In genomic region chr2:134067910-134068335, GRCm38 (mm10) we compare ENCODE assay signal across 12 mouse cellular contexts.
DNase-seq lines count a peak whose midpoint lies in the region; ATAC-seq and TF ChIP-seq lines count a peak whose summit lies in the region.
"Had no signal": no experiment of that assay in that cellular context is flagged by ENCODE, and none has a peak within 500 bp of the region (broad histone marks: within the 10 kb centered on the region; RNA-seq: fewer than 3 reads in every experiment).

No protein-coding gene starts in this region.

- no peak overlapping the region for H3K4me2 ChIP-seq in lung, embryonic 16.5 days (ENCODE audit: low read depth, low read length)
- no peak overlapping the region for H3K4me2 ChIP-seq in forebrain, embryonic 12.5 days
- no peak overlapping the region for H3K4me2 ChIP-seq in hindbrain, postnatal 0 days (ENCODE audit: low read depth, low read length)
- no peak overlapping the region for H3K4me2 ChIP-seq in stomach, embryonic 14.5 days (replicated peaks; ENCODE audit: low read depth, low read length)
- H3K4me2 ChIP-seq: heart, embryonic 11.5 days; liver, embryonic 11.5 days; neural tube, embryonic 15.5 days had no signal

- no peak for TF ChIP-seq CTCF in hindbrain, postnatal 0 days (IDR thresholded peaks at IDR 0.05; ENCODE audit: low read depth)

- no peak overlapping the region for H3K9ac ChIP-seq in lung, embryonic 16.5 days (ENCODE audit: low read length)
- no peak overlapping the region for H3K9ac ChIP-seq in forebrain, embryonic 12.5 days
- no peak overlapping the region for H3K9ac ChIP-seq in hindbrain, postnatal 0 days (replicated peaks; ENCODE audit: low read length)
- H3K9ac ChIP-seq in stomach, embryonic 14.5 days (replicated peaks; ENCODE audit: low read depth, low read length) = no peak overlapping the region
- H3K9ac ChIP-seq: neural tube, embryonic 15.5 days had no signal

- H3K9me3 ChIP-seq in lung, embryonic 16.5 days (ENCODE audit: control insufficient read depth, low read length) = no peaks in the 10 kb centered on the region
- no peaks in the 10 kb centered on the region for H3K9me3 ChIP-seq in forebrain, embryonic 12.5 days
- no peaks in the 10 kb centered on the region for H3K9me3 ChIP-seq in hindbrain, postnatal 0 days (ENCODE audit: low read length)
- no peaks in the 10 kb centered on the region for H3K9me3 ChIP-seq in stomach, embryonic 14.5 days (ENCODE audit: control insufficient read depth, low read depth, low read length)
- H3K9me3 ChIP-seq: neural tube, embryonic 15.5 days had no signal

- no peak overlapping the region for H3K4me3 ChIP-seq in lung, embryonic 16.5 days (ENCODE audit: low read length)
- H3K4me3 ChIP-seq in forebrain, embryonic 12.5 days (replicated peaks) = no peak overlapping the region
- no peak overlapping the region for H3K4me3 ChIP-seq in hindbrain, postnatal 0 days (ENCODE audit: low read length)
- H3K4me3 ChIP-seq in stomach, embryonic 14.5 days (ENCODE audit: low read depth, low read length) = no peak overlapping the region
- H3K4me3 ChIP-seq: neural tube, embryonic 15.5 days had no signal

- peak; percentile 61 for ATAC-seq in lung, embryonic 16.5 days (ENCODE audit: low read depth)
- peak; percentile 80 for ATAC-seq in forebrain, embryonic 12.5 days (ENCODE audit: low FRiP score)
- ATAC-seq in hindbrain, postnatal 0 days = peak; percentile 88
- ATAC-seq in stomach, embryonic 14.5 days (ENCODE audit: insufficient number of reproducible peaks, insufficient read depth, low FRiP score, low read depth) = peak; percentile 56

- no peaks in the 10 kb centered on the region for H3K36me3 ChIP-seq in lung, embryonic 16.5 days (ENCODE audit: control insufficient read depth, insufficient read depth, low read length)
- H3K36me3 ChIP-seq in forebrain, embryonic 12.5 days (replicated peaks) = no peaks in the 10 kb centered on the region
- no peaks in the 10 kb centered on the region for H3K36me3 ChIP-seq in hindbrain, postnatal 0 days (ENCODE audit: insufficient read depth, low read length)
- H3K36me3 ChIP-seq in stomach, embryonic 14.5 days (ENCODE audit: control insufficient read depth, insufficient read depth, low read length) = no peaks in the 10 kb centered on the region
- H3K36me3 ChIP-seq: G1E; neural tube, embryonic 15.5 days had no signal

- no peak overlapping the region for H3K27ac ChIP-seq in lung, embryonic 16.5 days (ENCODE audit: low read length)
- H3K27ac ChIP-seq in forebrain, embryonic 12.5 days = no peak overlapping the region
- no peak overlapping the region for H3K27ac ChIP-seq in hindbrain, postnatal 0 days
- H3K27ac ChIP-seq in stomach, embryonic 14.5 days (ENCODE audit: low read length) = no peak overlapping the region
- H3K27ac ChIP-seq: neural tube, embryonic 15.5 days had no signal

- 14% methylated on average over 8 of the region's 8 CpGs for WGBS in lung, embryonic 16.5 days
- 37% methylated on average over 8 of the region's 8 CpGs for WGBS in forebrain, embryonic 12.5 days
- WGBS in hindbrain, postnatal 0 days = 36% methylated on average over 8 of the region's 8 CpGs
- 26% methylated on average over 8 of the region's 8 CpGs for WGBS in stomach, embryonic 14.5 days

- H3K27me3 ChIP-seq in lung, embryonic 16.5 days (ENCODE audit: control insufficient read depth, insufficient read depth, low read depth, low read length) = no peaks in the 10 kb centered on the region
- H3K27me3 ChIP-seq in forebrain, embryonic 12.5 days = no peaks in the 10 kb centered on the region
- H3K27me3 ChIP-seq in hindbrain, postnatal 0 days (ENCODE audit: insufficient read depth, low read length) = no peaks in the 10 kb centered on the region
- no peaks in the 10 kb centered on the region for H3K27me3 ChIP-seq in stomach, embryonic 14.5 days (ENCODE audit: control insufficient read depth, insufficient read depth, low read length)
- H3K27me3 ChIP-seq: neural tube, embryonic 15.5 days had no signal

- intact Hi-C loops in gastrocnemius, postnatal 36 days (cut with DNase I) = no loop called here

- no peaks in the 10 kb centered on the region for H3K4me1 ChIP-seq in lung, embryonic 16.5 days (replicated peaks; ENCODE audit: control insufficient read depth, insufficient read depth, low read length)
- H3K4me1 ChIP-seq in forebrain, embryonic 12.5 days = no peaks in the 10 kb centered on the region; the same call in 1 of the 2 replicates
- no peaks in the 10 kb centered on the region for H3K4me1 ChIP-seq in hindbrain, postnatal 0 days (ENCODE audit: insufficient read depth, low read length)
- no peaks in the 10 kb centered on the region for H3K4me1 ChIP-seq in stomach, embryonic 14.5 days (ENCODE audit: control insufficient read depth, insufficient read depth, low read length)
- H3K4me1 ChIP-seq: neural tube, embryonic 15.5 days had no signal

- no peak for DNase-seq in lung, postnatal 14 days
- DNase-seq in hindbrain, postnatal 0 days (ENCODE audit: low spot score) = peak; percentile 59
- no peak for DNase-seq in adrenal gland, postnatal 25 days
- no peak for DNase-seq in gastrocnemius, postnatal 36 days
- DNase-seq: thymus, postnatal 14 days had no signal
